Mouse (Mus musculus): ENCODE measurements around the gene Trp53tg5. TPM values are rescaled to one million over a fixed set of nuclear protein-coding genes. Genes with fewer than 3 reads are reported as not detected.

The Trp53tg5 gene
- polyA plus RNA-seq, 1 experiment from 2014 or later, result not detected

DNA sequence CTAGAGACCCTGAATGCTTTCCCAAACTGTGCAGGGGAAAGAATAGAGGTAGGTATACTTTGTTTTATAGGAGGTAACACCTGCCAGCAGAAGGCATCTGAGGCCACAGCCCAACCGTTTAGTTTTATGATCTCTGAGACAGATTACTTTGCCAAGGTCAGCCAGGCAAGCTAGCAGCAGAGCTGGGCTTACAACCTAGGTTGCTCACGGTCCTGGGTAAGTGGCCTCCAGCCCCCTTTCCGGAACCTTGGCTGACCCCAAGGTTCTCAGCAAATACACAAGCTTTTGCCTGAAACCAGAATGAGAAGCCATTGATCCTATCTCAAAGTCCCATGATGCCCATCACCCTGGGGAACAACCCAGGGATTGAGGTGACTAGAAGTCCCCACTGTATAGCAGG, 38.8 kb downstream of the Trp53tg5 start:
- WGBS, result 84% methylated on average over 3 of the region's 3 CpGs
- H3K9me3 ChIP-seq, result no peaks in the 10 kb centered on the region
- peaks cover 85% of the 10 kb centered on the region for H3K4me1 ChIP-seq

DNA sequence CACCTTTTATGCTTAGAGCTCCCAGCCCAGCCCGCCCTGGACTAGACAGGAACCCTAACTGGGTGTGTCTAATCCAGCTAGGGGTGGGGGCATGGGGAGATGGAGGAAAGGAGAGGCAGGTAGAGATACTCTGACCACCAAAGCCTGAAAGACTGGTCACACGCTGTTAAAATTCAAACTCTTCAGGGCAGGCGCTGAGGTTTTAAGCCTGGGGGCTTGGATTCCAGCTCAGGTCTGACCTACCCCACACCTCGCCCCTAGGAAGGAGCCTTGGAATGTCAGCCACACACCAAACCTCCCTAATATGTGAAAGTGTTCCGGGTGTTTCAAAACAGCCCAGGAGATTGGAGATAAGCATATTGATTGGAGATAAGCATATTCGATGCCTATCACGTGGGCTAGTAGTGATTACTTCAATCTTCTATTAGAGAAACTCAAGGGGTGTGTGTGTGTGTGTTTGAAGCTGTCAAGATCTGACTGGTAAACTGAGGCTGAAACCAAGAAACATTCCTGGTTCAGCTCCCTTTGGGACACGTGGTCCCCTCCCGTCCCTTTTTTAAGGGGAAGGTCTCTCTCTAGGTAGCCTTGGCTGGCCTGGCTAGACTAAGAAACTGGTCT, 40.1 kb downstream of the Trp53tg5 start:
- Histone ChIP-seq H3K9me3 (no peaks in the 10 kb centered on the region), H3K4me1 (peaks cover 93% of the 10 kb centered on the region), H3K27me3 (replicated peaks; ENCODE audit: low read depth, poor library complexity, severe bottlenecking) (peaks cover 44% of the 10 kb centered on the region), H3K4me3 (no peak overlapping the region), H3K36me3 (replicated peaks) (peaks cover 7% of the 10 kb centered on the region), H3K27ac (replicated peaks) (peak overlapping the region; percentile 78)
- WGBS, result 71% methylated on average over 9 of the region's 9 CpGs
- no peak for DNase-seq (ENCODE audit: low spot score)

More for the DNA sequence above, 38.8 kb downstream of the Trp53tg5 start:
- H3K4me3 ChIP-seq, result no peak overlapping the region
- DNase-seq (ENCODE audit: low spot score), result no peak
- H3K27me3 ChIP-seq (replicated peaks; ENCODE audit: low read depth, poor library complexity, severe bottlenecking), result peaks cover 32% of the 10 kb centered on the region
- no peaks in the 10 kb centered on the region for H3K36me3 ChIP-seq (replicated peaks)
- 0 out of 2 replicates have a peak overlapping the region, but pooled peaks have one; percentile 57 for H3K27ac ChIP-seq (replicated peaks)

DNA sequence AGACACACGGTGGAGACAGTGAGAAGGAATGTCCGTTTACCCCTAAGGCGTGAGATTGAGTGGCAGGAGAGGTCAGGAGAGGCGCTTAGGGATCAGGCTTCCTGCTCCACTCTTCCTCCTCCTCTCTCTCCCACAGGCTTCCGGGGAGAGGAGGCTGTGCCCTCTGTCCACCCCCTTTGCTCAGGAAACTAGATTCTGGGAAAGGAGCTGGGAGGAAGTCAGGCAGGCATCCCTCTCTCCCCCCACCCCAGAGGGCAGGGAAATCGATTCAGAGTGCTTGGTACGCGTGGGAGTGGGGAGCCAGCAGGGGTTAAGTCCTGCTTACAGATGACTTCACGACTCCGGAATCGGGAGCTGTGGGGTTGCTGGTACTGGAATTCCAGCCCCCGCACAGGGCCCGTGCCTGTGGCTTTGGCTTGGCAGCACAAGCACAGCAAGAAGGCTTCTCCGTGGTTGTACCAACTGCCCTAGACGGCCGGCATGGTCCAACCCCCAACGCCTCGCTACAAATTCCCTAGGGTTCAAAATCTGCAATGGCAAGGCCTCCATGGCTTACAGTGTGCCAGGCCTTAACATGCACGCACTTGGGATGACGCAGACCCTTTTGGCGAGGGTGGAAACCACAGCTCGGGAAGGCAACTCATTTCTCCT, 40.9 kb downstream of the Trp53tg5 start:
- H3K9me3 ChIP-seq, result no peaks in the 10 kb centered on the region
- peak overlapping the region; percentile 78 for H3K27ac ChIP-seq (replicated peaks)
- H3K27me3 ChIP-seq (replicated peaks; ENCODE audit: low read depth, poor library complexity, severe bottlenecking), result peaks cover 51% of the 10 kb centered on the region
- H3K36me3 ChIP-seq (replicated peaks), result peaks cover 14% of the 10 kb centered on the region
- H3K4me1 ChIP-seq, result peaks cover 88% of the 10 kb centered on the region
- DNase-seq (ENCODE audit: low spot score), result peak; percentile 45
- H3K4me3 ChIP-seq, result 0 out of 2 replicates have a peak overlapping the region, but pooled peaks have one; percentile 15
- WGBS, result 28% methylated on average over 22 of the region's 22 CpGs

DNA sequence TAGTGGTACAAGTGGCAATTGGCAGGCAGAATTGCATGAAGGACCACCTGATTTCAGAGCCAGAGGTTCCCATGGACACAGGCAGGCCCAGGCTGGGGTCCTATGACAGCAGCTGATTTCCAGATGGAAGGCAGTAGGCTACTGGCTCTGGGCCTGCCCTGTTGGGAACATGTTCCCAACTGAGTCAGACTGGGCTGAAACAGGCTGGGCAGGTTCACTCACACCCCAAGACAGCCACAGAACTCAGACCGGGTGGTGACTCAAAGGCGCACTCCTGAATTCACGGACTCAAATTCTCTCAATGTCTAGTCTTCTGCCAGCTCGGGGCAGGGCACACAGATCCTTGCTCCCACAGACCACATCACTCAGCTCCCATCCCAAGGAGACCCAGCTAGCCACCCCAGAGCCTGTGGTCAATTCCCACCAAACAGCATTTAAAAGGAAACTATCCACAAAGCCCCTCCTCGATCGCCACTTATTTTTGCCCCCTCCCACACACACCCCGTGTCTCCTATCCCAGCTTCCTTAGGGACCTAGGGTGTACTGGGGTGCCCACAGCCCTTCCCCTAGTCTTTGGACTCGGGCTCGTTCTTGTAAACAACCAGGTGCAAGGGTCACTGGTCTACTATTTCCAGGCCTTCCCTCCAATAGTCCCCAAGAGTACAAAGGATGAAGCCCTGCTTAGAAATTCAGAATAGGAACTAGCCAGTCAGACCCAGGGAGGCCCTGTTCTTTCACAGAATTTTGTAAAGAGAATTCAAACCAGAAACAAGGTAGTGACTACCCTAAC, 41.7 kb downstream of the Trp53tg5 start:
- Histone ChIP-seq H3K4me1 (peaks cover 81% of the 10 kb centered on the region), H3K27ac (replicated peaks) (peak overlapping the region; percentile 78), H3K9me3 (no peaks in the 10 kb centered on the region), H3K4me3 (0 out of 2 replicates have a peak overlapping the region, but pooled peaks have one; percentile 15), H3K27me3 (replicated peaks; ENCODE audit: low read depth, poor library complexity, severe bottlenecking) (peaks cover 54% of the 10 kb centered on the region), H3K36me3 (replicated peaks) (peaks cover 14% of the 10 kb centered on the region)
- DNase-seq (ENCODE audit: low spot score), result no peak
- WGBS, result 62% methylated on average over 9 of the region's 9 CpGs

DNA sequence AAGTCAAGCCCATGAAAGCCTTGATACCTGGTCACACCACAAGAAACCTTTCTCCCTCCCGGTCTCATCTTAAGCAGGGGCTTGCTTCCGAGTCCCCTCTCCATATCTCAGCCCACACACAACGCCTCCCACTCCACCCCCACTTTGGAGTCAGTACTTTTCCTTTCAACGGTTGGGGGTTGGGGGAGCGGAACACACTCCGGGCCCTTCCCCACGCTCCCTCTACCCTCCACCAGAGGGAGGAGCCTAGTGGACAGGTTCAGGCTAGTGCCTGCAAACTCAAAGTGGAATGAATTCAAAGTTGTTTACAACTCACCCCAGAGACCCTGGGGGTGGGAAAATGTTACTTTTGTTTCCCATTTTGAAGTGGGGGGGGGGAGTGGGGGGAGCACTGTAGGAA, 42.8 kb downstream of the Trp53tg5 start:
- Histone ChIP-seq H3K4me3 (no peak overlapping the region), H3K9me3 (no peaks in the 10 kb centered on the region), H3K27me3 (replicated peaks; ENCODE audit: low read depth, poor library complexity, severe bottlenecking) (peaks cover 57% of the 10 kb centered on the region), H3K36me3 (replicated peaks) (peaks cover 19% of the 10 kb centered on the region), H3K27ac (replicated peaks) (peak overlapping the region; percentile 51), H3K4me1 (peaks cover 76% of the 10 kb centered on the region)
- 11% methylated on average over 7 of the region's 7 CpGs for WGBS
- peak; percentile 59 for DNase-seq (ENCODE audit: low spot score)

DNA sequence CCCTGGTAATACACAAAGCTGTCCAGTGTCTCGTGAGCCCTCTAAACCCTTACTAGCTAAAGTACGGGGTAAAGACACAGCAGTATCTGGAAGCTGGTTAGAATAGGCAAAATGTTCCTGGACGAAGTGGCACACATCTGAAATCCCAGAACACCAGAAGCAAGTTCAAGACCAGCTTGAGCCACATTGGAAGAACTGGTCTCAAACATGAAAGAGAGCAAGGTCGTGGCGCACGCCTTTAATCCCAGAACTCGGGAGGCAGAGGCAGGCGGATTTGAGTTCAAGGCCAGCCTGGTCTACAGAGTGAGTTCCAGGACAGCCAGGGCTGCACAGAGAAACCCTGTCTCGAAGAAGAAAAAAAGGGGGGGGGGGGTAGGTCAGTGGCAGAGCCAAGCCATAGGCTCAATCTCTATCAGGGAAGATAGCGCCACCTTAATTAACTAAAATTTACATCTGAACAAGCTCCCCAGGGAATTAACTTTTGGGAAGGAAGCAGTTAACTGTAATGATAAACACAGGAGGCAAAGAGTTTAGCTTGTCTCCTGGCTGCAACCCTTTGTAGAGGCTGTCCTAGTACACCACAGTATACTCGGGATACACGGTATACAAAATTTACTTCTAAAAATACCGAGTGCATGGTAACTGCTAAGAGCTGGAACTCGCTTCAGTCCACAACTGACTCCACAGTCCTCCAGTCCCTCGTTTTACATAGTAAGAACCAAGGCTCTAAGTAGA, 43.5 kb downstream of the Trp53tg5 start:
- Histone ChIP-seq H3K9me3 (no peaks in the 10 kb centered on the region), H3K27ac (replicated peaks) (peak overlapping the region; percentile 51; the same call in 1 of the 2 replicates), H3K4me3 (no peak overlapping the region), H3K4me1 (peaks cover 70% of the 10 kb centered on the region), H3K36me3 (replicated peaks) (peaks cover 22% of the 10 kb centered on the region), H3K27me3 (replicated peaks; ENCODE audit: low read depth, poor library complexity, severe bottlenecking) (peaks cover 57% of the 10 kb centered on the region)
- 45% methylated on average over 15 of the region's 15 CpGs for WGBS
- DNase-seq (ENCODE audit: low spot score), result no peak

DNA sequence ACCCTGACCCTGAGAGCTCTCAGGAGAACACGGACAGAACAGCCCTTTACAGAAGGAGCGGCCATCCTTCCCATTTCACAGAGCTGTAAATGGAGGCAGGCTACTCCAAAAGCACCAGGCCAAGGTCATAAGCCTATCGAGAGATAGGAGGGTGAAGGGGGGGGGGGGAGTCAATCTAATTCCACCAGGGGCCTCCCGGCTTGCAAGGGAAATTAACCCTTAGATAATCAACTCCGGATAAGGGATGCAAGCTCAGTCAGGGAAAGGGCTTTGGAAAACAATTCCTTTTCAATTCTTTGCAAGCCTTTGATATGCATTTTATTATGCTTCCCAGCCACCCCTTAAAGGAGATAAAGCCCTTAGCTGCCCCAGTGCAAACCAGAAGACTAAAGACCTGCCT, 45.1 kb downstream of the Trp53tg5 start:
- H3K36me3 ChIP-seq (replicated peaks), result peaks cover 34% of the 10 kb centered on the region
- peaks cover 51% of the 10 kb centered on the region for H3K27me3 ChIP-seq (replicated peaks; ENCODE audit: low read depth, poor library complexity, severe bottlenecking)
- no peak for DNase-seq (ENCODE audit: low spot score)
- H3K9me3 ChIP-seq, result no peaks in the 10 kb centered on the region
- WGBS, result 37% methylated on average over 5 of the region's 5 CpGs
- no peak overlapping the region for H3K27ac ChIP-seq (replicated peaks)
- H3K4me3 ChIP-seq, result no peak overlapping the region
- H3K4me1 ChIP-seq, result peaks cover 55% of the 10 kb centered on the region

DNA sequence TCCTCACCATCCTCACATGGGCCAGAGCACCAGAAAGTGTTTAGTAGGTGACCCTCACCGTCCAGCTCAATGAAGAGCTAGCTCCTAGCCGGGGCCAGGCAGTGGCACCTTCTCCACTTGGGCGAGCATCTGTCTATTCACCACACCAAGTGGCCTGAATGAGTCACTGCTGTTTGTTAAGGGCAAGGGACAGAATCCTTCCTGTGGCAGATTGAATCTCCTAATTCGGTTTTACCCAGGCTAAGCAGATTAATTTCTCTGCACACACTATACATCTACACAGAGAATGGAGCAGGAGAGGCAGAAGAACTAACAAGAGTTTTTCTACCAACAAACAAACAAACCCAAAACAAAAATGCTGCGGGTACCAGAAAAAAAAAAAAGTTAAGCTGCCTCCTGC, 46.6 kb downstream of the Trp53tg5 start:
- Histone ChIP-seq H3K27me3 (replicated peaks; ENCODE audit: low read depth, poor library complexity, severe bottlenecking) (peaks cover 41% of the 10 kb centered on the region), H3K36me3 (replicated peaks) (peaks cover 35% of the 10 kb centered on the region), H3K4me3 (no peak overlapping the region), H3K27ac (replicated peaks) (no peak overlapping the region), H3K4me1 (peaks cover 40% of the 10 kb centered on the region), H3K9me3 (no peaks in the 10 kb centered on the region)
- 89% methylated on average over 5 of the region's 5 CpGs for WGBS
- no peak for DNase-seq (ENCODE audit: low spot score)

DNA sequence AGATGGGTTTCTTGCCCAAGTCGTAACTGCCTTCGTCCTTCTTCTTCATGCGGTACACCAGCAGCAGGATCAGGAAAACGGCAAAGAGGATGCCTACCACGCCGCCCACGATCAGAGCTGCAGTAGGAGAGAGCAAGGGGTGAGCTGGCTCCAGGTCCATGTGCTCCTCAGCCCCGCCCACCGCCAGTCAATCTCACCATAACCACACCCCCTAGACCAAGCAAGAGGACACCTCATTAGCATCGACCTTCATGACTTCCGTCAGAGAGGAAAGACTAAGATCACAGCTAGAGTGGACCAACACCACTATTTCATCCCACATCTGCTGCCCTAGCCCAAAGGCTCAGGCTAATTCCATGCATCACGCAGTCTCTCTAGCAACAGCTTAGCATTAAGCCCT, 47.4 kb downstream of the Trp53tg5 start:
- Histone ChIP-seq H3K9me3 (no peaks in the 10 kb centered on the region), H3K4me1 (peaks cover 32% of the 10 kb centered on the region), H3K4me3 (0 out of 2 replicates have a peak overlapping the region, but pooled peaks have one; percentile 25), H3K36me3 (replicated peaks) (peaks cover 35% of the 10 kb centered on the region), H3K27me3 (replicated peaks; ENCODE audit: low read depth, poor library complexity, severe bottlenecking) (peaks cover 40% of the 10 kb centered on the region), H3K27ac (replicated peaks) (0 out of 2 replicates have a peak overlapping the region, but pooled peaks have one; percentile 12)
- DNase-seq (ENCODE audit: low spot score), result no peak
- WGBS, result 28% methylated on average over 12 of the region's 12 CpGs

DNA sequence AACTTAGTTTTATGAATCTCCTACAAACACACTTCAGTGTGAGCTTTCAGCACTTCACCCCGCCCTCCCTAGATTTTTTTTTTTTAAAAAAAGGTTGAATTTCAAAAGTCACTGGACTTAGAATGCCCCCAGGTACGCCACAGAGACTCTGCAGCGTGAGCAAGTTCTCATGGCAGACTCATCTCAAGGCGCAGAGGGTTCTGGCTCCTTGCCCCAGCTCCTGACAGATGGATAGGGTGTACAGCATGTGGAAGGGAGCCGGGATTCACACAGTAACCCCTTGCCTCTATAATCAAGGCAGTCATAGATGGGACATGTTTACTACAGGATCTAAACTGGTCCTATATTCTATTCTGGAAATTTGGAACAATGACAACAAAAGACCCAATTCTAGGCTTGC, 48.1 kb downstream of the Trp53tg5 start:
- Histone ChIP-seq H3K36me3 (replicated peaks) (peaks cover 35% of the 10 kb centered on the region), H3K27me3 (replicated peaks; ENCODE audit: low read depth, poor library complexity, severe bottlenecking) (peaks cover 33% of the 10 kb centered on the region), H3K4me1 (peaks cover 25% of the 10 kb centered on the region), H3K9me3 (no peaks in the 10 kb centered on the region), H3K27ac (replicated peaks) (no peak overlapping the region), H3K4me3 (no peak overlapping the region)
- 89% methylated on average over 5 of the region's 5 CpGs for WGBS
- no peak for DNase-seq (ENCODE audit: low spot score)

DNA sequence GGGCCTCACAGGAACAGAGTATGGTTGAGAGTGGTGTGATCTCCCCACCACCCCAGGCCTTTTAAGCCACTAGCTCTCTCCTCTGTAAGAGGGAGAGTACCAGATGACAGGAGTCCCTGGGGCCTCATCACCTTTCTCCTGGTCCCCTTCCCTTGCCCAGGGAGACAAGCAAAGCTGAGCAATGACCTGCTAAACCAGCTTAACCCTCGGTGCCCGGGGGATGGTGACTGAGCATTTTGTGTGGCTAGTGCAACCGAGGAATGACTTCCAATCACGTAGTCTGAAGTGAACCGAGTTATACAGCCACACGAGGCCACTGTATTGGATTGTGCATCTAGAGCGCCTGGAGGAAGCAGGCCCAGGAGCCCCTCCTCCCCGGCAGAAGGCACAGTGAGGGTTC, 49.1 kb downstream of the Trp53tg5 start:
- peaks cover 23% of the 10 kb centered on the region for H3K27me3 ChIP-seq (replicated peaks; ENCODE audit: low read depth, poor library complexity, severe bottlenecking)
- H3K36me3 ChIP-seq (replicated peaks), result peaks cover 35% of the 10 kb centered on the region
- no peak overlapping the region for H3K4me3 ChIP-seq
- DNase-seq (ENCODE audit: low spot score), result no peak
- no peaks in the 10 kb centered on the region for H3K9me3 ChIP-seq
- WGBS, result 87% methylated on average over 8 of the region's 8 CpGs
- H3K27ac ChIP-seq (replicated peaks), result no peak overlapping the region
- peaks cover 28% of the 10 kb centered on the region for H3K4me1 ChIP-seq

DNA sequence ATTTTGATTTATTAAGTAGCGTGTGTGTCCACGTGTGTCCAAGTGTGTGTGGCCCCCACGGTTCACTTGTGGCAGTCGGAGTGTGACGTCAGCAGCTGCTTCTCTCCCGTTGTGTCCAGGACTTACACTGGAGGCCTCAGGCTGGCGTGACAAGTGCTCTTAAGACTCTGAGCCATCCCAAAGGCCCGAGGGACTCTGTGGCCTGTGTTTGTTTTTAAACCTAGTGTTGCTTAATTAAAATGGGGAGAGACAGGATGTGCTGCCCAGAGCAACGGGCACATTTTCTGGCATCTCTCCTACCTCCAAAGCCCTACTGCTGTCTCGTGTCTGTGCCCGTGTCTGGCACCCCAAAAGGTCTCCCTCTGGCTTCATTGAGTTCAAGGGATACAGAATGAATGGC, 50.1 kb downstream of the Trp53tg5 start:
- peaks cover 17% of the 10 kb centered on the region; the same call in 1 of the 2 replicates for H3K27me3 ChIP-seq (replicated peaks; ENCODE audit: low read depth, poor library complexity, severe bottlenecking)
- H3K36me3 ChIP-seq (replicated peaks), result peaks cover 29% of the 10 kb centered on the region
- 87% methylated on average over 11 of the region's 11 CpGs for WGBS
- H3K9me3 ChIP-seq, result no peaks in the 10 kb centered on the region
- no peak overlapping the region for H3K4me3 ChIP-seq
- H3K4me1 ChIP-seq, result peaks cover 28% of the 10 kb centered on the region
- no peak overlapping the region for H3K27ac ChIP-seq (replicated peaks)
- DNase-seq (ENCODE audit: low spot score), result no peak
